Mouse (Mus musculus) layer of hippocampus, adult 18-20 months (tissue): Measurements from ENCODE around the gene Mrps27. TPM values are rescaled to one million over a fixed set of nuclear protein-coding genes. Genes with fewer than 3 reads are reported as not detected.

Experiments used
- DNase-seq, 2 experiments: peaks; one replicate each; pipeline ENCODE4 v3.0.0; 2022; ENCODE audit warnings: low spot score in 2 of 2
- total RNA-seq, 2 experiments: library from RNA; stranded (reverse); gene quantifications; 2 replicates each; pipeline ENCODE4 v1.2.3; 2021

Mrps27 gene
- total RNA-seq, 2 experiments from 2014 or later = 26.5 to 29.9 TPM

GRCm38 (mm10) chr13:99437051-99437450, 92.5 kb downstream of the Mrps27 start:
- DNase-seq = no peak

DNA sequence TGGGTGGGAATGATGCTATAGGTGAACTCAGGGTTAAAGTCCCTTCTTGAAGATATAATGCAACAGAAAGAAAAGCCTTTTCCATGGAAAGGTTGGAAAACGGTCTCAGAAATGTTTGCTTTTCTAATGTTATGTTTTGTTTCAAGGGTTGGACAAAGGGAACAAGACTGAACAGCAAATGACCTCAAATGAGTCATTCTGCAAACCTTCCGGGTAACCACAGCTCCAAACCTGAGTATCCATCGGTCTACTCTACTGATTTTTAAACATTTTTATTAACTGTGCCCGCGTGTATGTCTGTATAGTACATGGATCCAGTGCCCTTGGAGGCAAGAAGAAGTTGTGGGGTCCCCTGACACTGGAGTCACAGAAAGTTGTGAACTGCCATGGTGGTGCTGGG, 94.8 kb downstream of the Mrps27 start:
- DNase-seq = no peak

GRCm38 (mm10) chr13:99440228-99440627, 95.6 kb downstream of the Mrps27 start:
- DNase-seq = no peak

GRCm38 (mm10) chr13:99441700-99442433, 97.3 kb downstream of the Mrps27 start:
- no peak for DNase-seq

GRCm38 (mm10) chr13:99442434-99443249, 98.1 kb downstream of the Mrps27 start:
- no peak for DNase-seq

DNA sequence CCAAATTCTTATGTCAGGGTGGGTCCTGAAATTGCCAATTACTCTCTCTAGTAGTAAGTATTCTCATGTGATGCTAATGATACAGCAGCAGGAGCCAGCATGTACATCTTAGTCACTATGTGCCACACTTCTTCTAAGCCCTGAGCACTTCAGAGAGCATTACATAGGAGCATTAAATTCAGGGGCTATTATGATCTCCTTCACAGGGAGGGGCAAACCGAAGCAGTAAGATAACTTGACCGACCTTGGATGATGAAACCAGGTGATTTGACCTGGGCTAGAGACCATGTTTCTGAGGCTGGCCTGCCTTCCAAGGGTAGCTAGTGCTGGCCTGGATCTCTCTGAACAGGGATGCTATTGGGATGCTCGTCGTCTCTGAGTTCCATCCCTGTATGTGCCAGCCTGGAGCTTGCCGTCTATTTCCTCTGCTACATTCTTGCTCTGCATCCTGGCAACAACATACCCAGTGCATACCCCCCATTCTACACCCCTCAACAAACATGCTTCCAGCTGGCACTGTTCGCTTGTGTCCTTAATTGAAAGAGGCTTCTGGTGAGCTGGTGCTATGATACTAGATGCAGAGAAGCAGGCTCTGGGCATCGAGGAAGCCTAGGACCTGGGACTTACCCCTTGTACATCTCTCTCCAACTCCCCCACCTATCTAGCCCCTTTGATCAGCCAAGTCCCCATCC, 99.0 kb downstream of the Mrps27 start:
- no peak for DNase-seq

DNA sequence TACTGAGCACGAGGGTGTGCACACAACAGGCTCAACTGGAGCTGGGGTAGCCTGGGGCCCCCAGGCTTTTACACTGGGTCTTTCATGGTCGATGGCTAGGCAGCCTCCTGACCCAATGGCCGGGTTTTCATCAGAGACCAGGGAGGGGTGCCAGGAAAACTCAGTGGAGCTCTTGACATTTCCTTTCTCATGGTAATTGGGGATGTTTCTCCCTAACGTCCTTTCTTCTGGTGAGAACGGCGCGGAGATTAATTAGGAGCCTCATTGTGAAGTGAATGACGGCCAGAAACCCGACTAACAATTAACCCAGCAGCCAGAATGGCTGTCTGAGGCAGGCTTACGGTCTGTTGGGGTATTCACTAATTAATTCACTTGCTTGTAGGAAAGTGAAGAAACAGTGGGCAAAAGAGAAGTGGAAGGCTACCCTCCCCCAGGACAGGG, 99.9 kb downstream of the Mrps27 start:
- peak in 1 of 2 experiments; percentile 50 for DNase-seq

DNA sequence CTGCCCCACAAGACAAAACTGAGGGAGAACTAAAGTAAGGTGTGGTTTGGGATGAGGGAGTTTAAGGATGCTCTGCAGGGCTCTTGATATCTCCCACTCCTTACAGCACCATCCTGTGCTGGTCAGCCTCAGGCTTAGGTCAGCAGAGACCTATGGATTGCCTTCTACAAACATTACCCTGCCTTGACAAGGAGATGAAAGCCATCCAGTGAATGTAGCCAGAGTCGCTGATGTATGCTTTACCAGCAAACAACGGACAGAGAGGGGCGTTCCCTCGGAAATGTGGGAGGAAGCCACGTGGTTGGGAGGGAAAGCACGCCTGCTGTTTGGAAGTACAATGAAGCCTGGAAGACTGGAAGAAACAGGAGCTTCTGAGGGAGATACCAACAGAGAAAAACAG, 100.3 kb downstream of the Mrps27 start:
- peak in 1 of 2 experiments; percentile 63 for DNase-seq

DNA sequence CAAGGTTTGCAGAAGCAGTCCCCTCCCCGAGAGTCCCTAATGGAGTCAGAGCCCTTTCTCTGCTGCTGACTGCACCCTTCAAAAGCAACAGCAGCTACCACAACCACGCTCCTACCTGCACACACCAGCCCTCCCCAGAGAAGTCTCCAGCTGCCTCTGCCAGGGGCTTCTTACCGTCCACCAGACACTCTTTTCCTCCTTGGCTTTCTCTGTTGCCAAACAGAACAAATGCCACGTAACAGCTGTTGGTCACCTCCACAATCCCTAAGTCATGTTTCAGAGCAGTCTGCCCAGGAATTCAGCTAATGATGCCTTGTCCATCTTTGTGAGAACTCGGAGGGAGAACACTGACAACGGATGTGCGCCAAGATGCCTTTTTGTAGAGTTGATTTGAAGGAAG, 102.4 kb downstream of the Mrps27 start:
- DNase-seq = no peak

DNA sequence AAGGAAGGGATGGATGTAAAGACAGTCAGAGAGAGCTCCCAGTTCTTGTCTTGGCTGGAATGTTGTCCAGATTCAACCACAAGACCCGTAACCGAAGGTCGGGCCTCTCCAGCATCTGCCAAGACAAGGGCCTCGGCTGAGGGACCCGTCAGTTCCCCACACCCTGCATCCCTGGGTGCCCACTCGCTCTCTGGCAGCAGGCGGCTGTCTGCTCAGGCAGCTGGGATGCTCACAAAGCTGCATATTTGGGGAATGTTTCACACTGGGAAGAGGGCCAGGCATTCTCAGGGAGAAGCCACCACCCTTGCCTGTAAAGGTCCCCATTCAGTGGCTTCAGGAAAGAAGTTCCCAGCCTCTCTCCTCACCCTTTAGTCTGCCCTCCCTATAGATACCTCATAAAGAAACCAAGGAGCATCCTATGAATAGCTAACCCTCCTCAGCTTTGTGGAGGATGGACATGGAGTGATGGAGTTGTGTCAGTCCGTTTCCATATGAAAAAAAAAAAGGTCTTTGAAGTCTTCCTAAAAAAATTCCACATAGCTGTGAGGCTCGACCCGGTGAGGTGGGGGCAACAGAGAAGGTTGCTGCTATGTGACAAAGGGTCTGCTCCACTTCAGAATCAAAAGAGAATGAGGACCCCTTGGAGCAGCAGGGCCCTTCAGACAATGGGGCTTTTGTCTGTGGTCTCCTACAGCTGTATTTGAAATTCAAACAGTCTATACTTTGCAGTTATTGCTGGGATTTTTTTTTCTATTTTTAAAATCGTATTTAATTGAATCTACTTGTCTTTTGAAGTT, 103.0 kb downstream of the Mrps27 start:
- peak in 1 of 2 experiments; percentile 84 for DNase-seq

- no peak for DNase-seq
Measured at GRCm38 (mm10) chr13:99448278-99448677, 103.7 kb downstream of the Mrps27 start.

- no peak for DNase-seq
Measured at GRCm38 (mm10) chr13:99449547-99449946, 105.0 kb downstream of the Mrps27 start.

DNA sequence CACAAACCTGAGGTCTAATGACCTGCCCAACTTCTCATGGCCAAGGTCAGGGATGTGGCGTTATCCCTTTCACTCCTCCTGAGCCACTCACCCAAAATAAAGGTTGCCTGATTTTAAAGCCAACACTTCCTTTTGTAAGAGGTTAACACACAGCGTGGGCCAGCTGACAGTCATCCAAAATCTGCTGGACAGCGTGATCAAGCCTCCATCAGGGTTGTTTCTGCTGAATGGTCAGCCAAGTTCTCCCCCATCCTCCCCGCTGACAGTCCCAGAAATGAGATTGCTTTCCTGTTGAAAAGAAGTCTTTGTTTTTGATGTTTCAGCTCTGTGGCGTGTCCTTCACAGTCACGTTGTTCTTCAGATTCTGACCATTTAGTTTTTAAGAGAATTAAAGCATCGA, 106.2 kb downstream of the Mrps27 start:
- no peak for DNase-seq

GRCm38 (mm10) chr13:99451276-99451675, 106.7 kb downstream of the Mrps27 start:
- DNase-seq = no peak

DNA sequence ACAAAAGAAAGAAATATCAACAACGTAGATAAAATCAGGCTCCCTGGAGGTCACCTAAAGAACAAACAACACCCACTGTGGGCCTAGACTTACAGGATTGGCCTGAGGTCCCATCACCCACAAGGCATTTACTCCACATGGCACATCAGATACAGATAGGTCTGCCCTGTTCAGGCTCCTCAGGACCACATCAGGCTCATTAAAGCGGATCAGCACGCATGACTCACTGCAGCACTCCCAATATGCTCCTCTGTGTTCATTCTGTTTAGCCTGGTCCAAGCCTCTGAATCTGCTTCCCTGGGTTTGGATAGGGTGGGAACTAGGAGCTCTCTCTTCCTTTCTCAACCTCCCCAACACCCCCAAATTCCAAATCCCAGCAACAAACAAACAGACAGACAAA, 107.9 kb downstream of the Mrps27 start:
- DNase-seq = no peak

- DNase-seq = no peak
Measured at GRCm38 (mm10) chr13:99454977-99455376, 110.4 kb downstream of the Mrps27 start.

- DNase-seq = peak in 1 of 2 experiments; percentile 75
Measured at GRCm38 (mm10) chr13:99458658-99459386, 114.2 kb downstream of the Mrps27 start.

DNA sequence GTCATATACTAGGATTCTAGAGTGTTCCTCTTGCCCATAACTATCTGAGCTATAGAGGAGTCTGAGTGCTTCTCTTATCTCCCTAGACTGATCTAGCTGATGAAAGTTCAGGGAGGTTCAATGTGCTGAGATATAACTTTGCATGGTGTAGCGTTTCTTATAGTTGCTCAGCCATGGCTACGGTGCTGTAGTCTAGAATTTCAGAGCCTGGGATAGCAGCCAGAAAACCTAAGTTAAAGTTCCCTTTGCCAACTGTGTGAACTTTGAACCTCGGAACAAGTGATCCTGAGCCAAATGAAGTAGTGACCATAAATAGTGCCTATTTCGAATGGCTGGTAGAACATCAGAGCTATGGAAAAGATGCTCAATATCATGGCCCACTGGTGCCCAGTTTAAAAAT, 115.0 kb downstream of the Mrps27 start:
- DNase-seq = no peak

- peak in 1 of 2 experiments; percentile 52 for DNase-seq
Measured at GRCm38 (mm10) chr13:99461886-99462285, 117.3 kb downstream of the Mrps27 start.

GRCm38 (mm10) chr13:99464551-99464950, 120.0 kb downstream of the Mrps27 start:
- no peak for DNase-seq
